Mouse (Mus musculus): ENCODE measurements at regions not wholly inside any gene's neighbourhood (a gene's known extent, or its start where the extent isn't known, plus 50 kb on each side); places are given as distances from the start of the nearest gene placed in this dataset.
A peak's percentile ranks its signal among the peaks of the same experiment; 100 is the strongest.

DNA sequence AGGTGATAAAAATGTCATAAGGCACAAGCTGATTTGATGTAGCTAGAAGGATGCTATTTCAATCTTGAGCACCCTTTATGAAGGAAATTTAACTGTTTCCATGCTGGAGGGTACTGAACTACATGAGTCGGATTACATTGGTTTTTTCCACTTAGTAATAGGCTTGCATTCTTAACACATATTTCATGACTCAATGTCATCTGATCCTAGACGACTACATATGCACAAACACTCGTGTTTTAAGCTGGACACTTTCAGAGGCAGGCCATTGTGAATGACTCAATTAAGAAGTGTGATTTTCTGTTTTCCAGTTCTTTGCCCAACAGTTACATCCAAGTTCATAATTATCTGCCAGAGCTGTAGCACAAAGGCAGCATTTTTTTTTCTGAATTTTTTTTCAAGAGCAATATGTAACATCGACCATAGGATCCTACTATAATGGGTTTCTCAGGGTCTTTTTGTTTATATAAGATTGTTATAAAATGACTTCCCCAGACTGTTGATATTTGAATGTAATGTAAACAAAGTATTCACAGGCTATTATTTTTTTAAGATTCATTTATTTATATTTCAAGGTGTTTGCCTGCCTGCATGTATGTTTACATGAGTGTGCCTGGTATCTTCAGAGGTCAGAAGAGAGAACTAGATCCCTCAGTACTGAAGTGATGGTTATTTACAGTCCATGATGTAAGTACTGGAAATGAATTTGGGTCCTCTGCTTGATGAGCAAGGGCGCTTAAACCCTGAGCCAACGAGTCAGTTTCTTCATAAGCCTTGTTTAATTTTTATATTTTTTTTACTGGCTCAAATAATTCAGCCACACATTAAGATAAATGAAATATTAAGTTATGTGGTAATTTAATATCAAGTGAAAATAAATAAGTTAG lies 526.6 kb upstream of the Gje1 start:
- Histone ChIP-seq H3K27ac (no peak overlapping the region), H3K4me3 (replicated peaks; ENCODE audit: low read depth, low read length) (no peak overlapping the region), H3K27me3 (ENCODE audit: insufficient read depth, low read length) (no peaks in the 10 kb centered on the region), H3K4me1 (replicated peaks; ENCODE audit: insufficient read depth, low read length) (no peaks in the 10 kb centered on the region), H3K9me3 (replicated peaks; ENCODE audit: low read length) (no peaks in the 10 kb centered on the region), H3K4me2 (ENCODE audit: low read length) (no peak overlapping the region), H3K9ac (ENCODE audit: low read depth, low read length) (no peak overlapping the region), H3K36me3 (ENCODE audit: insufficient read depth, low read length) (no peaks in the 10 kb centered on the region)
- WGBS, result 55% methylated on average over 6 of the region's 6 CpGs
- no peak for TF ChIP-seq CTCF (IDR thresholded peaks at IDR 0.05; ENCODE audit: low read depth)
- DNase-seq (ENCODE audit: low spot score), result no peak
- no peak for ATAC-seq (replicated peaks; ENCODE audit: low FRiP score, low read depth)

DNA sequence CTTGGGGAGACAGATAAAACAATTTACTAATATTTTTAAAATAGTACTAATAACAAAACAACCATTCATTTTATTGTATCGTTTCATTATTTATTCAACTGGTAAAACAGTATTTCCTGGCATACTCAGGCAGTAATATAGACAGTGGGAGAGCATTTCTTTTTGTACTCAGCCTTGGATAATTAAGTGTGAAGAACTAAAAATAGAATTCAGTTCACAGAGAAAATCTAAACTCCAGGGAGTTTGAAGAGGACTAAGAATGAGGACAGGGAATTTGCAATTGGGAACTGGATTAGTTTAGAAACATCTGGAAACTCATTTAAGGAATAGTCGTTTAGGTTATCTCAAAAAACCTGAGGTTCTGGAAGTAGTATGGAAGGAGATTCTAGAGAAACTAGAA lies 525.4 kb upstream of the Gje1 start:
- ATAC-seq (replicated peaks; ENCODE audit: low FRiP score, low read depth) (no peak), DNase-seq (ENCODE audit: low spot score) (no peak)
- H3K4me1 ChIP-seq (replicated peaks; ENCODE audit: insufficient read depth, low read length), result no peaks in the 10 kb centered on the region
- no peak overlapping the region for H3K27ac ChIP-seq
- H3K4me3 ChIP-seq (replicated peaks; ENCODE audit: low read depth, low read length), result no peak overlapping the region
- no peaks in the 10 kb centered on the region for H3K9me3 ChIP-seq (replicated peaks; ENCODE audit: low read length)
- TF ChIP-seq CTCF (IDR thresholded peaks at IDR 0.05; ENCODE audit: low read depth), result no peak
- WGBS, result 65% methylated on average over 2 of the region's 2 CpGs
- H3K9ac ChIP-seq (ENCODE audit: low read depth, low read length), result no peak overlapping the region
- H3K4me2 ChIP-seq (ENCODE audit: low read length), result no peak overlapping the region
- H3K36me3 ChIP-seq (ENCODE audit: insufficient read depth, low read length), result no peaks in the 10 kb centered on the region
- H3K27me3 ChIP-seq (ENCODE audit: insufficient read depth, low read length), result no peaks in the 10 kb centered on the region

DNA sequence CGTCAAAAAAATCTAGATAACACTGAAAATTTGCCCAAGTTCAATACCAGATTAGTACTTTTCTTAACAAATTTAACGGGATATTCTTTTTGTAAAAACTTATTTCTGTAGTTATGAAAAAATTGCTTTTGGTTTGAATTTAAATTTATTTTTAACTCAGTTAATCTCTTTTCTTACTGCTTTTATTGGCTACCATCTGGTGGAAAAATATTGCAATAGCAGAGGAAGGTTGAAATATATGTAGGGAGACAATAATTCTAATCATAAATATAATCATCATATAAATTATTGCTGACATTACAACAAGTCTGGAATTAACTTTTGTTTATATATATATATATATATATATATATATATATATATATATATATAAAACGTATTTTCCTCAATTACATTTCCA lies 500.9 kb upstream of the Gje1 start:
- Histone ChIP-seq H3K36me3 (ENCODE audit: insufficient read depth, low read length) (no peaks in the 10 kb centered on the region), H3K4me3 (replicated peaks; ENCODE audit: low read depth, low read length) (no peak overlapping the region), H3K27me3 (ENCODE audit: insufficient read depth, low read length) (no peaks in the 10 kb centered on the region), H3K9ac (ENCODE audit: low read depth, low read length) (no peak overlapping the region), H3K4me1 (replicated peaks; ENCODE audit: insufficient read depth, low read length) (no peaks in the 10 kb centered on the region), H3K9me3 (replicated peaks; ENCODE audit: low read length) (no peaks in the 10 kb centered on the region), H3K27ac (no peak overlapping the region), H3K4me2 (ENCODE audit: low read length) (no peak overlapping the region)
- peak; percentile 12; the same call in 1 of the 2 replicates for TF ChIP-seq CTCF (IDR thresholded peaks at IDR 0.05; ENCODE audit: low read depth)
- ATAC-seq (replicated peaks; ENCODE audit: low FRiP score, low read depth) (no peak), DNase-seq (ENCODE audit: low spot score) (no peak)
- 88% methylated on average over 3 of the region's 3 CpGs for WGBS

DNA sequence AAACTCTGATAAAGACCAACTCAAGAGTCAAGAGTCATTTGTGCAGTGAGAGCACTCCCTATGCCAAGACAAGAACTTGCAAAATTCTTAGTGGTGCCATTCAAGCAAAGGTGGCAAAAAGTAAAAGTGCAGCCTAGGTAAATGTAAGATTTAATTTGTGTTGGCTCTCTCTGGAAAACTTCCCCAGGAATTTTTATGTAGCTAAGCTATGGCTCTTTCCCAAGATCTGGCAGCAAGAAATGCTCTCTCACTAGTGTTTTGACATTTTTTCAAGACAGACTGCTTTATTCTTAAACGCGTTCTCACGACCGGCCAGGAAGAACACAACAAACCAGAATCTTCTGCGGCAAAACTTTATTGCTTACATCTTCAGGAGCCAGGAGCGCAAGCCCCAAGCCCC lies 461.6 kb upstream of the Gje1 start:
- H3K4me1 ChIP-seq (replicated peaks; ENCODE audit: insufficient read depth, low read length), result no peaks in the 10 kb centered on the region
- H3K36me3 ChIP-seq (ENCODE audit: insufficient read depth, low read length), result no peaks in the 10 kb centered on the region
- DNase-seq (ENCODE audit: low spot score) (no peak), ATAC-seq (replicated peaks; ENCODE audit: low FRiP score, low read depth) (no peak)
- H3K27me3 ChIP-seq (ENCODE audit: insufficient read depth, low read length), result no peaks in the 10 kb centered on the region
- H3K4me3 ChIP-seq (replicated peaks; ENCODE audit: low read depth, low read length), result no peak overlapping the region
- H3K9me3 ChIP-seq (replicated peaks; ENCODE audit: low read length), result no peaks in the 10 kb centered on the region
- no peak for TF ChIP-seq CTCF (IDR thresholded peaks at IDR 0.05; ENCODE audit: low read depth)
- H3K9ac ChIP-seq (ENCODE audit: low read depth, low read length), result no peak overlapping the region
- no peak overlapping the region for H3K4me2 ChIP-seq (ENCODE audit: low read length)
- 87% methylated on average over 6 of the region's 6 CpGs for WGBS
- no peak overlapping the region for H3K27ac ChIP-seq

DNA sequence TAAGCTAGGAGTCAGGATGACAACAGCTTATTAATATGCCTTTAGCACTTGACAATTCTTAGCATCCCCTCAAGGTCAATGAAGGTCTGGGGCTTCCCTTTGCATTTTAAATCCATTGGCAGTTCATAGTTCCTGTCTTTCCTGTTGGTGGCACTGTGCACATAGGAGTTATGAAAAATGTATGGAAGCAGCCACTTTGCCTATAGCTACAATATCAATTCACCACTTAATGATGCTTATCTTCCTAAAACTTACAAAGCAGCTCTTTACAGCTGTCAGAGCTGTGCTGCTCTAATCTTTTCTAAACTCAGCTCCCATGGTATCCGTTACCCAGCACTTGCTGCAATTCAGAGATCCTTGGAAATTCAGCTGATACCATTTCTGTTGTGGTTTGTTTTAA lies 456.4 kb upstream of the Gje1 start:
- Histone ChIP-seq H3K9me3 (replicated peaks; ENCODE audit: low read length) (no peaks in the 10 kb centered on the region), H3K9ac (ENCODE audit: low read depth, low read length) (no peak overlapping the region), H3K4me1 (replicated peaks; ENCODE audit: insufficient read depth, low read length) (no peaks in the 10 kb centered on the region), H3K27ac (no peak overlapping the region), H3K4me3 (replicated peaks; ENCODE audit: low read depth, low read length) (no peak overlapping the region), H3K36me3 (ENCODE audit: insufficient read depth, low read length) (no peaks in the 10 kb centered on the region), H3K4me2 (ENCODE audit: low read length) (no peak overlapping the region), H3K27me3 (ENCODE audit: insufficient read depth, low read length) (no peaks in the 10 kb centered on the region)
- 48% methylated on average over 1 of the region's 1 CpGs for WGBS
- DNase-seq (ENCODE audit: low spot score) (no peak), ATAC-seq (replicated peaks; ENCODE audit: low FRiP score, low read depth) (no peak)
- TF ChIP-seq CTCF (IDR thresholded peaks at IDR 0.05; ENCODE audit: low read depth), result peak; percentile 18; the same call in 1 of the 2 replicates

DNA sequence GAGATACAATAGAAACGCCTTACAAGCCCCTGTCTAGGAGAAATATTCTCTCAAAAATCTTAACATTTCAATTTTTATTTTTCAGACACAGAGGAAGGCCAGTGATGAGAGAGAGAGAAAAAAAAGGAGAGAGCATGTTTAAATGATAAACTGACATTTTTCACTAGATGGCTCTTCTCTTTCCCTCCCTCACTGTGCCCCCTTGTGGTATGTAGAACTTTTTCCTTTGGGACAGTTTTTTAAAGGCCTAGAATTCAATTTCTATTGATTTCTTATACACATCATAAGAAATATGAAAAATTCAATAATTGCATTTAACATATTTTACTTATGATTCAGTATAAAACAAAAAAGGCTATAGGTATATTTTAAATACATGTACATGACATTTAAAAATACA lies 454.5 kb upstream of the Gje1 start:
- DNase-seq (ENCODE audit: low spot score), result peak; percentile 28
- TF ChIP-seq CTCF (IDR thresholded peaks at IDR 0.05; ENCODE audit: low read depth), result peak; percentile 56

More for the DNA sequence above, 454.5 kb upstream of the Gje1 start:
- Histone ChIP-seq H3K9me3 (replicated peaks; ENCODE audit: low read length) (no peaks in the 10 kb centered on the region), H3K36me3 (ENCODE audit: insufficient read depth, low read length) (no peaks in the 10 kb centered on the region), H3K4me1 (replicated peaks; ENCODE audit: insufficient read depth, low read length) (no peaks in the 10 kb centered on the region), H3K4me3 (replicated peaks; ENCODE audit: low read depth, low read length) (no peak overlapping the region), H3K4me2 (ENCODE audit: low read length) (no peak overlapping the region), H3K9ac (ENCODE audit: low read depth, low read length) (no peak overlapping the region), H3K27ac (no peak overlapping the region), H3K27me3 (ENCODE audit: insufficient read depth, low read length) (no peaks in the 10 kb centered on the region)
- WGBS, result 71% methylated on average over 1 of the region's 1 CpGs
- ATAC-seq (replicated peaks; ENCODE audit: low FRiP score, low read depth), result no peak
